16 mouse cellular contexts compared by ENCODE assay signal in genomic region chr6:143535265-143535664, GRCm38 (mm10).
DNase-seq lines count a peak whose midpoint lies in the region; ATAC-seq and TF ChIP-seq lines count a peak whose summit lies in the region.
"Had no signal": no experiment of that assay in that cellular context is flagged by ENCODE, and none has a peak within 500 bp of the region (broad histone marks: within the 10 kb centered on the region; RNA-seq: fewer than 3 reads in every experiment).

No protein-coding gene starts in this region.

- DNase-seq in layer of hippocampus, adult 2 months (ENCODE audit: low spot score in 2 of 2), result peak in 1 of 2 experiments; percentile 17
- DNase-seq in layer of hippocampus, adult 9-11 months, result no peak
- DNase-seq in urinary bladder, postnatal 4 days (ENCODE audit: low spot score in 2 of 2), result peak; percentile 15 to 58
- no peak for DNase-seq in urinary bladder, postnatal 10 days (ENCODE audit: low spot score)
- peak; percentile 46 to 63 for DNase-seq in right cerebral cortex, adult 2 months (ENCODE audit: low spot score in 2 of 2)
- DNase-seq in liver, embryonic 11.5 days (ENCODE audit: low spot score), result no peak
- DNase-seq in adrenal gland, postnatal 36 days, result no peak
- DNase-seq in hindbrain, embryonic 10.5 days (ENCODE audit: low spot score), result no peak
- DNase-seq: cerebellum, postnatal 36 days; heart, postnatal 14 days; thymus, adult 2 months had no signal

- H3K4me1 ChIP-seq in liver, embryonic 11.5 days (replicated peaks; ENCODE audit: control insufficient read depth, insufficient read depth, low read length), result no peaks in the 10 kb centered on the region
- peaks cover 15% of the 10 kb centered on the region for H3K4me1 ChIP-seq in hindbrain, embryonic 10.5 days (replicated peaks)
- H3K4me1 ChIP-seq: liver, embryonic 12.5 days had no signal

- peak overlapping the region; percentile 64 for H3K27ac ChIP-seq in layer of hippocampus, adult 2 months
- no peak overlapping the region for H3K27ac ChIP-seq in liver, embryonic 11.5 days (ENCODE audit: low read depth, low read length)
- H3K27ac ChIP-seq in hindbrain, embryonic 10.5 days, result no peak overlapping the region
- H3K27ac ChIP-seq: forebrain, embryonic 15.5 days; kidney, postnatal 0 days; liver, embryonic 12.5 days; macrophage had no signal

- H3K36me3 ChIP-seq in liver, embryonic 11.5 days (ENCODE audit: control insufficient read depth, insufficient read depth, low read length), result no peaks in the 10 kb centered on the region
- H3K36me3 ChIP-seq in hindbrain, embryonic 10.5 days, result no peaks in the 10 kb centered on the region
- H3K36me3 ChIP-seq: forebrain, embryonic 15.5 days; liver, embryonic 12.5 days had no signal

- H3K9me3 ChIP-seq in liver, embryonic 11.5 days (ENCODE audit: control insufficient read depth, low read length), result no peaks in the 10 kb centered on the region
- H3K9me3 ChIP-seq in hindbrain, embryonic 10.5 days, result no peaks in the 10 kb centered on the region
- H3K9me3 ChIP-seq: forebrain, embryonic 15.5 days had no signal

- no peak for TF ChIP-seq CTCF in layer of hippocampus, adult 2 months (conservative IDR thresholded peaks at IDR 0.05)

- no peaks in the 10 kb centered on the region for H3K27me3 ChIP-seq in liver, embryonic 11.5 days (replicated peaks; ENCODE audit: control insufficient read depth, insufficient read depth, low read length)
- H3K27me3 ChIP-seq in hindbrain, embryonic 10.5 days (ENCODE audit: insufficient read depth, poor library complexity, severe bottlenecking), result no peaks in the 10 kb centered on the region
- H3K27me3 ChIP-seq: liver, embryonic 12.5 days had no signal

- no peak overlapping the region for H3K9ac ChIP-seq in liver, embryonic 11.5 days (ENCODE audit: low read depth, low read length)
- H3K9ac ChIP-seq: forebrain, embryonic 15.5 days; liver, embryonic 12.5 days had no signal

- H3K4me2 ChIP-seq in liver, embryonic 11.5 days, result no peak overlapping the region
- H3K4me2 ChIP-seq: forebrain, embryonic 15.5 days; liver, embryonic 12.5 days had no signal

- H3K4me3 ChIP-seq in layer of hippocampus, adult 2 months, result peak overlapping the region; percentile 49
- no peak overlapping the region for H3K4me3 ChIP-seq in liver, embryonic 11.5 days (ENCODE audit: low read depth, low read length)
- H3K4me3 ChIP-seq in hindbrain, embryonic 10.5 days, result no peak overlapping the region
- H3K4me3 ChIP-seq: liver, embryonic 12.5 days had no signal

- ATAC-seq in liver, embryonic 11.5 days (replicated peaks; ENCODE audit: low FRiP score), result no peak
- ATAC-seq: forebrain, embryonic 15.5 days; liver, embryonic 12.5 days; midbrain, embryonic 16.5 days had no signal

- WGBS in liver, embryonic 11.5 days, result 77% methylated on average over 12 of the region's 12 CpGs
- WGBS in hindbrain, embryonic 10.5 days, result 90% methylated on average over 12 of the region's 12 CpGs

Comparison
In these comparisons a context has a peak if more than half of its experiments do, and no peak if none do; other contexts are left out.
1. DNase-seq: peak in urinary bladder, postnatal 4 days (2 of 2) and right cerebral cortex, adult 2 months (2 of 2); none in layer of hippocampus, adult 9-11 months (single experiment), urinary bladder, postnatal 10 days (single experiment), liver, embryonic 11.5 days (single experiment), adrenal gland, postnatal 36 days (0 of 2) and hindbrain, embryonic 10.5 days (single experiment).